Mouse (Mus musculus): ENCODE data around the gene Zcchc2.

The Zcchc2 gene

GRCm38 (mm10) chr1:106073166-106073565 lies 83.0 kb downstream of the Zcchc2 start:
- no peak for DNase-seq (ENCODE audit: low spot score)

- no peak for DNase-seq (ENCODE audit: low spot score)
These were observed 83.9 kb downstream of the Zcchc2 start for GRCm38 (mm10) chr1:106074141-106074540.

GRCm38 (mm10) chr1:106074656-106075055 lies 84.5 kb downstream of the Zcchc2 start:
- no peak for DNase-seq (ENCODE audit: low spot score)

GRCm38 (mm10) chr1:106076641-106077040 lies 86.4 kb downstream of the Zcchc2 start:
- DNase-seq (ENCODE audit: low spot score) = no peak

- DNase-seq (ENCODE audit: low spot score) = no peak
These were observed 87.0 kb downstream of the Zcchc2 start for GRCm38 (mm10) chr1:106077166-106077565.
